Comparison of ENCODE assay signal across 14 mouse cellular contexts in genomic region chr1:37742602-37743270, GRCm38 (mm10). TPM values are rescaled to one million over a fixed set of nuclear protein-coding genes. Genes with fewer than 3 reads are reported as not detected.
DNase-seq lines count a peak whose midpoint lies in the region; ATAC-seq and TF ChIP-seq lines count a peak whose summit lies in the region.
"Had no signal": no experiment of that assay in that cellular context is flagged by ENCODE, and none has a peak within 500 bp of the region (broad histone marks: within the 10 kb centered on the region; RNA-seq: fewer than 3 reads in every experiment).

No protein-coding gene starts in this region.

- no peak overlapping the region for H3K27ac ChIP-seq in forebrain, embryonic 12.5 days
- H3K27ac ChIP-seq in forebrain, embryonic 11.5 days (ENCODE audit: low read depth, low read length) = no peak overlapping the region
- H3K27ac ChIP-seq in forebrain, postnatal 0 days (ENCODE audit: low read depth, low read length) = no peak overlapping the region
- no peak overlapping the region for H3K27ac ChIP-seq in midbrain, embryonic 11.5 days (ENCODE audit: low read depth, low read length)
- no peak overlapping the region for H3K27ac ChIP-seq in limb, embryonic 10.5 days
- H3K27ac ChIP-seq: liver, embryonic 12.5 days had no signal

- H3K9me3 ChIP-seq in forebrain, embryonic 12.5 days = no peaks in the 10 kb centered on the region
- no peaks in the 10 kb centered on the region for H3K9me3 ChIP-seq in forebrain, embryonic 11.5 days (ENCODE audit: control insufficient read depth, low read length)
- H3K9me3 ChIP-seq in forebrain, postnatal 0 days (ENCODE audit: low read length) = no peaks in the 10 kb centered on the region
- no peaks in the 10 kb centered on the region; the same call in 1 of the 2 replicates for H3K9me3 ChIP-seq in midbrain, embryonic 11.5 days (ENCODE audit: control insufficient read depth, low read length)
- no peaks in the 10 kb centered on the region for H3K9me3 ChIP-seq in limb, embryonic 10.5 days (replicated peaks)
- H3K9me3 ChIP-seq: liver, embryonic 12.5 days had no signal

- no peaks in the 10 kb centered on the region for H3K36me3 ChIP-seq in forebrain, embryonic 12.5 days (replicated peaks)
- H3K36me3 ChIP-seq in forebrain, embryonic 11.5 days (ENCODE audit: control insufficient read depth, insufficient read depth, low read length) = no peaks in the 10 kb centered on the region
- H3K36me3 ChIP-seq in forebrain, postnatal 0 days (ENCODE audit: insufficient read depth) = no peaks in the 10 kb centered on the region
- H3K36me3 ChIP-seq in midbrain, embryonic 11.5 days (ENCODE audit: control insufficient read depth, insufficient read depth, low read length) = no peaks in the 10 kb centered on the region
- H3K36me3 ChIP-seq in limb, embryonic 10.5 days = no peaks in the 10 kb centered on the region
- H3K36me3 ChIP-seq: liver, embryonic 12.5 days had no signal

- H3K27me3 ChIP-seq in forebrain, embryonic 12.5 days = no peaks in the 10 kb centered on the region
- no peaks in the 10 kb centered on the region for H3K27me3 ChIP-seq in forebrain, embryonic 11.5 days (ENCODE audit: control insufficient read depth, insufficient read depth, low read length)
- H3K27me3 ChIP-seq in forebrain, postnatal 0 days (ENCODE audit: insufficient read depth, low read length) = no peaks in the 10 kb centered on the region
- no peaks in the 10 kb centered on the region for H3K27me3 ChIP-seq in midbrain, embryonic 11.5 days (ENCODE audit: control insufficient read depth, insufficient read depth, low read length)
- no peaks in the 10 kb centered on the region for H3K27me3 ChIP-seq in limb, embryonic 10.5 days (ENCODE audit: low read depth, poor library complexity, severe bottlenecking)

- no peak for TF ChIP-seq CTCF in forebrain, postnatal 0 days (IDR thresholded peaks at IDR 0.05; ENCODE audit: low read depth)

- WGBS in forebrain, embryonic 12.5 days = 38% methylated on average over 14 of the region's 14 CpGs
- 37% methylated on average over 14 of the region's 14 CpGs for WGBS in forebrain, embryonic 11.5 days
- 29% methylated on average over 14 of the region's 14 CpGs for WGBS in forebrain, postnatal 0 days
- WGBS in midbrain, embryonic 11.5 days = 36% methylated on average over 14 of the region's 14 CpGs
- WGBS in limb, embryonic 10.5 days = 82% methylated on average over 14 of the region's 14 CpGs

- H3K9ac ChIP-seq in forebrain, embryonic 12.5 days = no peak overlapping the region
- H3K9ac ChIP-seq in forebrain, embryonic 11.5 days (ENCODE audit: low read length) = no peak overlapping the region
- peak overlapping the region; percentile 10; the same call in 1 of the 2 replicates for H3K9ac ChIP-seq in forebrain, postnatal 0 days
- peak overlapping the region; percentile 48 for H3K9ac ChIP-seq in midbrain, embryonic 11.5 days (ENCODE audit: low read length)
- H3K9ac ChIP-seq: liver, embryonic 12.5 days had no signal

- H3K4me1 ChIP-seq in forebrain, embryonic 12.5 days = peaks cover 10% of the 10 kb centered on the region
- no peaks in the 10 kb centered on the region for H3K4me1 ChIP-seq in forebrain, embryonic 11.5 days (replicated peaks; ENCODE audit: control insufficient read depth, insufficient read depth, low read length)
- 0 out of 2 replicates have a peak, but pooled peaks cover 4% of the 10 kb centered on the region for H3K4me1 ChIP-seq in forebrain, postnatal 0 days (ENCODE audit: insufficient read depth)
- H3K4me1 ChIP-seq in midbrain, embryonic 11.5 days (ENCODE audit: control insufficient read depth, insufficient read depth, low read length) = peaks cover 6% of the 10 kb centered on the region; the same call in 1 of the 2 replicates
- H3K4me1 ChIP-seq in limb, embryonic 10.5 days = no peaks in the 10 kb centered on the region

- ATAC-seq in forebrain, embryonic 12.5 days (ENCODE audit: low FRiP score) = peak; percentile 36; the same call in 1 of the 2 replicates
- no peak for ATAC-seq in forebrain, embryonic 11.5 days (replicated peaks; ENCODE audit: low FRiP score)
- peak; percentile 66 for ATAC-seq in forebrain, postnatal 0 days
- 0 out of 2 replicates have a peak, but pooled peaks have one; percentile 24 for ATAC-seq in midbrain, embryonic 11.5 days (ENCODE audit: low FRiP score)
- ATAC-seq: intestine, postnatal 0 days; liver, embryonic 12.5 days had no signal

- DNase-seq in forebrain, embryonic 11.5 days (ENCODE audit: low spot score) = no peak
- peak; percentile 44 for DNase-seq in forebrain, postnatal 0 days
- peak; percentile 87 for DNase-seq in midbrain, embryonic 11.5 days (ENCODE audit: low spot score, missing footprints)
- peak; percentile 37 for DNase-seq in retina, embryonic 14.5 days (ENCODE audit: low spot score)
- no peak for DNase-seq in limb, embryonic 10.5 days (ENCODE audit: low spot score)
- DNase-seq in cerebellum, adult 9-10 months = no peak
- no peak for DNase-seq in heart, adult 18-20 months
- DNase-seq: adrenal gland, postnatal 10 days; cerebellum, adult 11 months; heart, postnatal 10 days; lung, postnatal 10 days had no signal

- H3K4me2 ChIP-seq in forebrain, embryonic 12.5 days = peak overlapping the region; percentile 30; the same call in 1 of the 2 replicates
- no peak overlapping the region; the same call in 1 of the 2 replicates for H3K4me2 ChIP-seq in forebrain, embryonic 11.5 days (ENCODE audit: low read depth, low read length, severe bottlenecking)
- H3K4me2 ChIP-seq in forebrain, postnatal 0 days (ENCODE audit: low read depth) = 0 out of 2 replicates have a peak overlapping the region, but pooled peaks have one; percentile 14
- peak overlapping the region; percentile 17; the same call in 1 of the 2 replicates for H3K4me2 ChIP-seq in midbrain, embryonic 11.5 days
- H3K4me2 ChIP-seq: liver, embryonic 12.5 days had no signal

- no peak overlapping the region for H3K4me3 ChIP-seq in forebrain, embryonic 12.5 days (replicated peaks)
- no peak overlapping the region for H3K4me3 ChIP-seq in forebrain, embryonic 11.5 days (ENCODE audit: low read depth, low read length)
- no peak overlapping the region for H3K4me3 ChIP-seq in forebrain, postnatal 0 days (ENCODE audit: low read depth, low read length)
- no peak overlapping the region for H3K4me3 ChIP-seq in midbrain, embryonic 11.5 days (ENCODE audit: low read depth, low read length)
- H3K4me3 ChIP-seq in limb, embryonic 10.5 days = no peak overlapping the region
- H3K4me3 ChIP-seq: liver, embryonic 12.5 days had no signal

RNA-seq across cellular contexts. Expression of gene 2010300C02Rik, which starts 22.9 kb away (rescaled TPM):
- 1.1 and 1.5 TPM in 2 replicates for polyA plus RNA-seq in forebrain, embryonic 12.5 days (2016; fragmentation: Nextera tagmentation; extraction: Ambion mirVana)
- 0.68 and 0.86 TPM in 2 replicates for polyA plus RNA-seq in forebrain, embryonic 11.5 days (2014; fragmentation: Nextera tagmentation; extraction: Ambion mirVana)
- 20.5 and 22.7 TPM in 2 replicates for total RNA-seq in forebrain, postnatal 0 days (2014; rRNA removed)
- polyA plus RNA-seq in forebrain, postnatal 0 days (2015; fragmentation: Nextera tagmentation; extraction: Ambion mirVana) = 10.4 and 13.6 TPM in 2 replicates
- 0.61 and 0.66 TPM in 2 replicates for polyA plus RNA-seq in midbrain, embryonic 11.5 days (2014; fragmentation: Nextera tagmentation; extraction: Ambion mirVana)
- polyA plus RNA-seq in limb, embryonic 10.5 days (2016; fragmentation: Nextera tagmentation; extraction: Ambion mirVana) = 0.66 and 1.2 TPM in 2 replicates
- total RNA-seq in heart, adult 18-20 months (2021) = 1 to 10 TPM; 1.0 to 1.4 TPM

Comparison
In these comparisons a context has a peak if more than half of its experiments do, and no peak if none do; other contexts are left out.
1. H3K9ac ChIP-seq: peak in forebrain, postnatal 0 days (single experiment) and midbrain, embryonic 11.5 days (single experiment); none in forebrain, embryonic 12.5 days (single experiment) and forebrain, embryonic 11.5 days (single experiment).
2. DNase-seq: peak in forebrain, postnatal 0 days (single experiment), midbrain, embryonic 11.5 days (single experiment) and retina, embryonic 14.5 days (single experiment); none in forebrain, embryonic 11.5 days (single experiment), limb, embryonic 10.5 days (single experiment), cerebellum, adult 9-10 months (single experiment) and heart, adult 18-20 months (0 of 2).